Mouse (Mus musculus) testis, adult 2 months (tissue): ENCODE data around the gene Elmo1. TPM values are rescaled to one million over a fixed set of nuclear protein-coding genes. Genes with fewer than 3 reads are reported as not detected.

Experiments
- H3K27ac ChIP-seq: fragments of 200-500 bp; 2 replicates; pipeline ENCODE4 v1.5.1; 2012; ENCODE audit warnings: low read depth, low read length; ENCODE audit not compliant: control insufficient read depth, insufficient read depth
- H3K27me3 ChIP-seq: fragments of 200-500 bp; 2 replicates; pipeline ENCODE4 v1.6.1; 2012; ENCODE audit warnings: mild to moderate bottlenecking, low read length, moderate library complexity; ENCODE audit not compliant: control insufficient read depth, insufficient read depth
- H3K36me3 ChIP-seq: fragments of 200-500 bp; 2 replicates; pipeline ENCODE4 v1.6.1; 2012; ENCODE audit warnings: mild to moderate bottlenecking, low read length; ENCODE audit not compliant: control insufficient read depth, insufficient read depth
- H3K4me1 ChIP-seq: fragments of 200-500 bp; 2 replicates; pipeline ENCODE4 v1.6.1; 2012; ENCODE audit warnings: low read length; ENCODE audit not compliant: control insufficient read depth, insufficient read depth
- H3K4me3 ChIP-seq: fragments of 200-500 bp; 2 replicates; pipeline ENCODE4 v1.5.1; 2012; ENCODE audit warnings: low read depth, mild to moderate bottlenecking, low read length, moderate library complexity, mixed read lengths; ENCODE audit not compliant: control insufficient read depth
- CTCF ChIP-seq: fragments of 200-500 bp; IDR thresholded peaks from 2 replicates; pipeline ENCODE4 v1.5.1; 2012; ENCODE audit warnings: low read depth, mild to moderate bottlenecking, inconsistent platforms, low read length, moderate library complexity; ENCODE audit not compliant: control insufficient read depth, insufficient read depth, insufficient replicate concordance
- POLR2A ChIP-seq: fragments of 200-500 bp; IDR thresholded peaks from 2 replicates; pipeline ENCODE4 v1.6.1; 2012; ENCODE audit warnings: low read depth, mild to moderate bottlenecking, inconsistent platforms, low read length, moderate library complexity; ENCODE audit not compliant: control insufficient read depth
- polyA plus RNA-seq: library from polyadenylated mRNA; depleted of rRNA; stranded (reverse); fragments of >200 nt; gene quantifications from 2 replicates; pipeline ENCODE4 v1.2.3, GENCODE M21; 2012

The Elmo1 gene
- polyA plus RNA-seq, 1 experiment: 17.9 TPM

DNA sequence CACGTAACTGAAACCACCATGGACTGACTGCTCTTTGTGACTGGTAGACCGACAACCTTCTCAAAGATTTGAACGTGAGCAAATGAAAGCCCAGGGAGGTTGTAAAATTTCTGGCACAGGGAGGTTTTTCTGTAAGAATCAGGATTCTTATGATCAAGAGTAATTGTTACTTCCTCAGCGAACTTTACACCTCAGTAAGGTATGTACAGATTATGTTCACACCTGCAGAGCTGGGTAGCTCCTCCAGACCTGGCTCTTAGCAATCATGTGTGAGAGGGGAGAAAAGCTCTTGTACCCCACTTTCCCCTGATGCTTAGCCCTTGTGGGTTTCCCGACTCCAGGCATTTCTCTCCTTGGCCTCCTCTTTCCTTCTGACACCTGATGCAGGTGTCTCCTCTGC lies 123.5 kb downstream of the Elmo1 start:
- Histone ChIP-seq H3K36me3 (no peaks in the 10 kb centered on the region), H3K4me1 (no peaks in the 10 kb centered on the region), H3K27me3 (no peaks in the 10 kb centered on the region), H3K27ac (no peak overlapping the region), H3K4me3 (no peak overlapping the region)
- no peak for TF ChIP-seq CTCF
- no peak for TF ChIP-seq POLR2A

- H3K36me3 ChIP-seq: no peaks in the 10 kb centered on the region
- H3K4me3 ChIP-seq: no peak overlapping the region
- no peaks in the 10 kb centered on the region for H3K27me3 ChIP-seq
- TF ChIP-seq CTCF (no peak), POLR2A (no peak)
- H3K4me1 ChIP-seq: no peaks in the 10 kb centered on the region
- H3K27ac ChIP-seq: no peak overlapping the region
These were observed 127.2 kb downstream of the Elmo1 start for GRCm38 (mm10) chr13:20217453-20218090.

DNA sequence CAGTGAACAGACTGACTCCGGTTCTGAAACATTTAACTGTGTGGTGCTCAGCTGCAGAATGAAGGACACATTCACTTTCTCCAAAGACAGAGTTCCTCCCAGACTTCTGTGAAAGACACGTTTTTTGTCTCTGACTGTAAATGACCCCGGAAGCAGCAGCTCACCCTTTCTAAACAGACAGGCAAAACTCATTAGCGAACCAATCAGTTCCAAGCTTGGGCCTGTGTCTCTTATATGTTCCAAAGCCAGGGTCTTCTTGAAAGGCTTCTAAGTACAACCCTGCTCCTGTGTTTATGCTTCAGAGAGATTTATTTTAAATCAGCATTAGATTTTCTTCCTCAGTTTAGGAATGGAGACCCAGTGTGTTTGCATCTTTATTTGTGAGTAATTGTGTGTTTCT lies 127.7 kb downstream of the Elmo1 start:
- no peak overlapping the region for H3K27ac ChIP-seq
- no peak for TF ChIP-seq POLR2A
- no peak for TF ChIP-seq CTCF
- no peak overlapping the region for H3K4me3 ChIP-seq
- H3K36me3 ChIP-seq: no peaks in the 10 kb centered on the region
- no peaks in the 10 kb centered on the region for H3K27me3 ChIP-seq
- no peaks in the 10 kb centered on the region for H3K4me1 ChIP-seq

DNA sequence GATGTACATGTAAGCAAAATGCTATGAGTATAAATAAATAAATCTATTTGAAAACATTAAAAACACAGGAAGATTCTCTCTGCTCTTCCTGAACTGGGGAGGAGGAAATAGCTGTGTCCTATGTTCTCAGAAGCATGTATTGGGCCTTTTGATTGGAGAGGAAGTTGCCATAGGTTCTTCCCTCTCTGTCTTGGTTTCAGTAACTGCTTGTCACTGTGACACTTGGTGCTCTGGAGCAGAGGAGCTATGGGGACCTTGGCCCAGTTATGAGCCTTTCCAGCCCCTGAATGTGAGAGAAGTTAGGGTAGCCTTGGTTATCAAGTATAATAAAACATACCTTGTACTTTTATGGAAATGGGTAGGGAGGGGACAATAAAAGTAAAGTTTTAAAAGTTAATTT lies 130.0 kb downstream of the Elmo1 start:
- no peak for TF ChIP-seq CTCF
- no peak for TF ChIP-seq POLR2A
- no peaks in the 10 kb centered on the region for H3K4me1 ChIP-seq
- H3K4me3 ChIP-seq: no peak overlapping the region
- H3K36me3 ChIP-seq: no peaks in the 10 kb centered on the region
- no peak overlapping the region for H3K27ac ChIP-seq
- H3K27me3 ChIP-seq: no peaks in the 10 kb centered on the region

DNA sequence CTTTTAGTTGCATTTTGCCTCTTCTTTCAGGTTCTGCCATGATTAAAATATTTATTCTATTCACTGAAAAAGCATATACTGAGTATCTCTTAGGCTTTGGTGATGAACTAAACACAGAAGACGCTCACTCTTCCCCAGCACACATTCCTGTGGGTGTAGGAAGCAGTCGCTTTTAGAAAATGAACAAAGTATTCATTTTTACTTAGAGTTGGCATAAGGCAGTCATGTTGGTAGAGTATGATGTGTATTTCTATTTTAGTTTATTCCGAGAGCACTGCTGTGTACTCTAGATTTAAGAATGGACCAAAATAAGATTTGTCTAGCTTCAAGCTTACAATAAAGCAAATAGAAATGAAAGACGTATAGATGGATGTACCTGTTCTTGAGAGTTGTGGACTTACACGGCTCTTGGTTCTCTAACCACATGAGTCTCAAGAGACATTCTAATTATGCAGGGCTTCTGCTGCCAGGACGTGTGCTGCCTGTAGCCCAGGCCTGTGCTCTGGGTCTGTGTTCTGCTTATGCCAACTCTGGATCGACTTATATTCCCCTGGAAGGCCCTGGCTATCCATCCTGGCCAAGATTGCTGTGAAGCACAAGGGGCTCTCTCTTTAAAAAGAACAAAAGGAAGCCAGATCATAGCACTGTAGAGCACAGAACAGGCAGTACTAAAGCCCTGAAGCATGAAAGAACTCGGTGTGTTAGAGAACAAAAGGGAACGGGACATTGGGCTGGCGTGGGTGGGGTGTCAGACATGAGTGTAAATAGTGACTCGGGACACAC lies 137.7 kb downstream of the Elmo1 start:
- Histone ChIP-seq H3K4me1 (no peaks in the 10 kb centered on the region; the same call in 1 of the 2 replicates), H3K36me3 (no peaks in the 10 kb centered on the region), H3K27me3 (no peaks in the 10 kb centered on the region), H3K27ac (no peak overlapping the region), H3K4me3 (no peak overlapping the region)
- TF ChIP-seq POLR2A: no peak
- no peak for TF ChIP-seq CTCF

GRCm38 (mm10) chr13:20231837-20232728 lies 141.7 kb downstream of the Elmo1 start:
- H3K36me3 ChIP-seq: no peaks in the 10 kb centered on the region
- no peaks in the 10 kb centered on the region; the same call in 1 of the 2 replicates for H3K4me1 ChIP-seq
- H3K27me3 ChIP-seq: no peaks in the 10 kb centered on the region
- H3K4me3 ChIP-seq: no peak overlapping the region
- TF ChIP-seq POLR2A (no peak), CTCF (no peak)
- H3K27ac ChIP-seq: peak overlapping the region; percentile 46; the same call in 1 of the 2 replicates

GRCm38 (mm10) chr13:20233707-20234106 lies 143.3 kb downstream of the Elmo1 start:
- TF ChIP-seq CTCF (no peak), POLR2A (no peak)
- no peaks in the 10 kb centered on the region for H3K27me3 ChIP-seq
- H3K4me1 ChIP-seq: no peaks in the 10 kb centered on the region; the same call in 1 of the 2 replicates
- H3K27ac ChIP-seq: no peak overlapping the region
- H3K4me3 ChIP-seq: no peak overlapping the region
- no peaks in the 10 kb centered on the region for H3K36me3 ChIP-seq

DNA sequence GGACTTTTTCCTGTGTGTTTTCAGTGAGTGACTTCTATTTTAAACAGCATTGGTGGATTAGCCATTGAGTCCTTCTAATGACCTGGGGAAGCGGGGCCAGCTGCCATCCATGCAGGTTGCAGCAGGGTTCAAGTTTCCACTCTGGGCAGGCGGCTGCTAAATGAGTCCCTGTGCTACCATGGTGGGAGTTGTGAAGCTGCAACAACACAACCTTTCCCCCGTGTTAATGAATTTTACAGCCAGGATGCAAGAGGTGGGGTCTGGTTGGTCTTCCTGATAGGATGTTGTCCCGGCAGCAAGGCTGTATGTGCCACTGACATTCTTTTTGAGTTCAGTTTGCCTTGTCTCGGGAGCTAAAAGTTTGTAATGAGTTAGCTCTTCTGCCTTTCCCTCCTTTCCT lies 147.2 kb downstream of the Elmo1 start:
- H3K4me3 ChIP-seq: no peak overlapping the region
- H3K36me3 ChIP-seq: no peaks in the 10 kb centered on the region
- H3K27ac ChIP-seq: no peak overlapping the region
- no peaks in the 10 kb centered on the region for H3K4me1 ChIP-seq
- no peaks in the 10 kb centered on the region for H3K27me3 ChIP-seq
- TF ChIP-seq CTCF (no peak), POLR2A (no peak)
